Mouse (Mus musculus): ENCODE measurements around the gene Usp6nl.

GRCm38 (mm10) chr2:6391261-6391660 lies 68.8 kb downstream of the Usp6nl start:
- no peak for TF ChIP-seq CTCF (IDR thresholded peaks at IDR 0.05; ENCODE audit: extremely low read depth, insufficient read length, insufficient replicate concordance, low read depth, low read length)
- TF ChIP-seq POLR2A (IDR thresholded peaks at IDR 0.05; ENCODE audit: low read depth, low read length): no peak
